Mouse (Mus musculus) left cerebral cortex, postnatal 25 days (tissue): ENCODE measurements around the gene Emx2. TPM values are rescaled to one million over a fixed set of nuclear protein-coding genes. Genes with fewer than 3 reads are reported as not detected.

ENCODE experiments used
- DNase-seq, 2 experiments: peaks; one replicate each; pipeline ENCODE4 v3.0.0; 2022; ENCODE audit warnings: low spot score in 2 of 2, mixed read lengths in 1 of 2
- intact Hi-C: fragments of 180-260 bp; cut with DNase I; formaldehyde crosslinking; loops from one replicate; pipeline ENCODE4 v1.15.1; 2025
- total RNA-seq, 2 experiments: library from RNA; stranded (reverse); gene quantifications; 2 replicates each; pipeline ENCODE4 v1.2.3; 2021

Emx2 gene
- total RNA-seq, 2 experiments from 2014 or later = 16.1 to 19.2 TPM

DNA sequence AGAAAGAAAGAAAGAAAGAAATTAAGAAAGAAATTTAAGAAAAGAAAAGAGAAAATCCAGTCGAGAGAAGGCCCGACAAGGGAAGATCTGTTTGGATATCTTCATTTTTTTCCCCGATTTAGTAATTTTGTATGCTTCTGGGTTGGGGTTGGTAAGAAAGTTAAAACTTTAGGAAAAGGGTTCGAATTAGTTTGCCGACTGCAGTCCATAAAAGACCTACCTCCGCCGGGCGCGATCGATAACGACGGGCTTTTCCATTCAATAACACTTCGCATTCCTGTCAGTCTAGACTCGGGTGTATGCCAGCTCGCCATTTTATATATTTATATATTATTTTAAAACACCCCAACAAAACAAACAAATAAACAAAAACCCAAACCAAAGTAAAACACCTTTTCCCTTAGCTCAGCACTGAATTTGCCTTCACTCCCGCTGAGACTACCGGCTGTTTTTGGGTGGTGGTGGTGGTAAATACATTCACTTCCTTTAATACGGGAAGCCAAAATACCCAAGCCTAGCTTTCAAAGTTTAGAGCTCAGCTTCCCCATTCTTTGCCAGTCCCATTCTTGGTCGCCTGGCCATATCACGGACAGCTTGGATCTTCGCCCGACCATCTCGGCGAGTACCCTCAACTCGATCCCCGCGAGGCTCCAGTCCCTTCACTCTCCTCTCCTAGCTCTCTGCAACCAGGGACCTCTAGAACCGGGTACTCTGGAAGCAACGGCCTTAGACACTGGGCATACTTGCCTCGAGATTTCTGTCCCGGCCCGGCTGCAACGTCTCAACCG, 2.4 kb downstream of the Emx2 start:
- intact Hi-C loops = loop anchor here (5.0 kb wide), 1 partner anchor 293 kb away; no protein-coding TSS in a partner anchor
- no peak for DNase-seq

DNA sequence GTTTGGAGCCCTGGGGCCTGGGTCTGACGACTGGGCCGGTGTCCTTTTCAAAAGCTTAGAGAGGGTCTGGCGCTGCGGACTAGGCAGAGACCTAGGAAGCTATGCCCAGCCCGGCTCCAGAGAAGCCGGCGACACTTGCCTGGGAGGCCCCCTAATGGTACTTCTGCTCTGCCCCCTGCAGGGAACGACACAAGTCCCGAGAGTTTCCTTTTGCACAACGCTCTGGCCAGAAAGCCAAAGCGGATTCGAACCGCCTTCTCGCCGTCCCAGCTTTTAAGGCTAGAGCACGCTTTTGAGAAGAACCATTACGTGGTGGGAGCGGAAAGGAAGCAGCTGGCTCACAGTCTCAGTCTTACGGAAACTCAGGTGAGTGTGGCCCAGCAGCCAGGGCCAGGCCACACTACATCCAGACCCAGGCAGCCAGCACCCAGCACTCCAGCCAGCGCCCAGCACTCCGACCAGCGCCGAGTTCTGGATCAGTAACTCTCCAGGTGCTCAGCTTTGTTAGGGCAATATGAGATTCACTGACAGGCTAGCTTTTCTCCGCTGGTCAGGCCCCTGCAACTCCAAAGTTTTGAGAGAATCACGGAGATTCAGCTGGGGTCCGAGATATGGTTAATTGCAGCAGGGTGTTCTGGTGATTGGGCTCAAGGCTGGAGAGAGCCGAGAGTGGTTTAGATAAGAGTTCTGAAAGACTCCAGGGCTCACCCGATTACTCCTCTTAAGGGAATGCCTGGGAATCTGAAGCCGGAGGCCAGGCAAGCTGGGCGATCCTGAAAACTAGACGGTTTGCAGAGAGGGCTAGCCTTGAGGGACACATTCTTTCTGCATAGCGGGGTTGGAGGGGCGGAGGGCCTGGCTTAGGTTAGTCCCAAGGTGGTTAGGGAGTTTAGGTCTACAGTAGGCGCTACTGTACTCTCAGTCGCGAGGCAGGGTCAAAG, 3.6 kb downstream of the Emx2 start:
- intact Hi-C loops = loop anchor here (5.0 kb wide), 1 partner anchor 294 kb away; no protein-coding TSS in a partner anchor
- no peak for DNase-seq

DNA sequence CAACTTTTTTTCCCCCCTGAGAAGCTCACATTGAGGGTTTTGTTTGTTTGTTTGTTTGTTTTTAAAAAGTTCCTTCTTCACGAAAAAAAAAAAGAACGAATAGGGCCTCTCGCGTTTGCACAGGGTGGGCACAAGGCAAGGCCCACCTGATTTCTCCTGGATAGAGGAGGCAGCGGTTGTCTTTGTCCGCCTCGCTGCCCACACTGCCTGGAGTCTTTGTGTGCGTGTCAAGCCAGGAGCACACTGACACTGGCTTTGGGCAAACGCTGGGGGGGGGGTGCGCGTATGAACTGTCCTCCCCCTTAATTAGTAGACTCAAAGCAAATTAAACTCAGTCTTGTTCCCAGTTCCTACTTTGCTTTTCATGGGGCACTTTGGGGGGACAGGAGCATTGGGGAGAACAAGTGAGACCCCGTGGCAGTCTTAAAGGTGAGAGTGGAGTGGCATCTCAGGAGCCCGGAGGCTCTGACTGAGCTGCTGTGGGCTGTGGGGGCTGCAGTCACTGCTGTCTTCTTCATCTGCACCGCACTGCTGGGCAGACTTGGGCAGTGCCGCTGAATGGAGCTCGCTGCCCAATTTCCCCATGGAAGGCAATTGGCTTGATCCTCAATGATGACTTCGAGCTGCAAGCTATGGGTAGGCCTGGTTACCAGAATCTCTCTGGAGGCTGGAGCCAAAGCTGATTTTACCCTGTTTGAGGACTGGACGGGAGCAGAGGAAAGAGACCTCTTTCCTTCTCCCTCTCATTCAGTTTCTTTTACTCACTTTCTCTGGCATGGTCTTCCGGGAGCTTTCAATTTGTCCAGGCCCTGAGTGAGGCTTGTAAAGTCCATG, 4.5 kb downstream of the Emx2 start:
- intact Hi-C loops = loop anchor here (5.0 kb wide), 1 partner anchor 295 kb away; no protein-coding TSS in a partner anchor
- DNase-seq = no peak

DNA sequence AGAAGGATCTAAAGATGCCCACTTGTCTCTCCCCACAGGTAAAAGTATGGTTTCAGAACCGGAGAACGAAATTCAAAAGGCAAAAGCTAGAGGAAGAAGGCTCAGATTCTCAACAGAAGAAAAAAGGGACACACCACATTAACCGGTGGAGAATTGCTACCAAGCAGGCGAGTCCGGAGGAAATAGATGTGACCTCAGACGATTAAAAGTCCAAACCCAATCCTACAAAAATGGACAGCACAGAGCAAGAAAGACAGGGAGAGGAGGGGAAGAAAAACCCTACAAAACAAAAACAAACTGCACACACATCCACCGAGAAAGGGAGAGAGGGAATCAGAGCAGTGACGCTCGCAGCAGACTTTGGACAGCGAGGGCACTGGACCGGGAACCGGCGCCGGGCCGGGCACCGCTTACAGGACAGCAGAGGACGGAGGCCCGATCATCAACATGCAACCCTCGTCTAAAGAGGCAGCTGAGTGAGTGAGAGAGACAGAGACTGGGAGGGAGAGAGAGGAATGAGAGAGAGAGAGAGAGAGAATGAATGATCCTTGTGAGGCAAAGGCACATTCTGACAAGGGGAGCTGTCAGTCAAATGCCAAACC, 5.8 kb downstream of the Emx2 start:
- no peak for DNase-seq
- intact Hi-C loops = loop anchor here (5.0 kb wide), 1 partner anchor 297 kb away; no protein-coding TSS in a partner anchor

DNA sequence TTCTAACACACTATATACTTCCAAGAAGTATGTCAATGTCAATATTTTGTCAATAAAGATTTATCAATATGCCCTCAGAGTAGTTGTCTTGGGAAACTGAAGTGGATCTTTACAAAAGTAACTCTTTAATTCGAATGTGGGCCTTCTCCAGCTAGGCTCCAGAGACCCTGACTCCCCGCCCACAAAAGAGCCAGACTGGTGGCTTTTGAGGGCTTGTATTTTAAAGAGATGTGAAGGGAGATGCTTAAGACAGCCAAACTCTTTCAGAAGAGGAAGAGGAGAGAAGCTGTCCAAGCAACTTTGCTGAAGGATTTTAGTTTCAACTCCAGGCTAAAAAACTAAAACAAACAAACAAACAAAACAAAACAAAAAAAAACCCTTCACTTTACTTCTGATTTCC, 7.1 kb downstream of the Emx2 start:
- intact Hi-C loops = no loop called here
- DNase-seq = no peak

DNA sequence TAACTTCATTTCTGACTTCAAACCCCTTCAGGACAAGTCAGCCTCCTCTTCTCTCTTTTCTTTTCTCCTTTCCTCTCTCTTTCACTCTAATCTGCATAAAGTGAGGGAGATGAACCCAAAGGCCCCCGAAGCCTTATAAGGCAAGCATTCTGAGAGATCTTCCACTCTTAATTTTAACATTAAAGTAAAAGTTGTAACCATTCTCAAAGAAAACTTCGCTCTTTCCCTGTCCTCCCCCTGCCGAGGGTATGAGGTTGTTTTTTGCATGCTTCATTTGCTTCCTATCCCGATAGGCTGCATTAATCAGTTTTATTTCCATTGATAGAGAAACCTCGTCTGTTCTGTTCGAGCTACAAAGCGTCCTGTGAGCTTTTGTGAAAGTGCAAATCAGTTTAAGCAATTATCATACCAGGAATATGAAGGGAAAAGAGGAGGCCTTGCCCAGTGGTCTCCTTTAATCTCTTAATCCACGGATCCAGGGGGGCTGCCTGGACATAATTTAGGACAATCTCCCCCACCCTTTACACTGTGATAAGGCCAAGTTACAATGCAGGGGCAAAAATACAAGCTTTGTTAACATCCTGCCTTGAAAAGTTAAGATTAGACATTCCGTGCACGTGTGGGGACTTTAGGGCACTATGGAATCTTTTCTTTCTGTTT, 7.7 kb downstream of the Emx2 start:
- intact Hi-C loops = no loop called here
- DNase-seq = no peak

DNA sequence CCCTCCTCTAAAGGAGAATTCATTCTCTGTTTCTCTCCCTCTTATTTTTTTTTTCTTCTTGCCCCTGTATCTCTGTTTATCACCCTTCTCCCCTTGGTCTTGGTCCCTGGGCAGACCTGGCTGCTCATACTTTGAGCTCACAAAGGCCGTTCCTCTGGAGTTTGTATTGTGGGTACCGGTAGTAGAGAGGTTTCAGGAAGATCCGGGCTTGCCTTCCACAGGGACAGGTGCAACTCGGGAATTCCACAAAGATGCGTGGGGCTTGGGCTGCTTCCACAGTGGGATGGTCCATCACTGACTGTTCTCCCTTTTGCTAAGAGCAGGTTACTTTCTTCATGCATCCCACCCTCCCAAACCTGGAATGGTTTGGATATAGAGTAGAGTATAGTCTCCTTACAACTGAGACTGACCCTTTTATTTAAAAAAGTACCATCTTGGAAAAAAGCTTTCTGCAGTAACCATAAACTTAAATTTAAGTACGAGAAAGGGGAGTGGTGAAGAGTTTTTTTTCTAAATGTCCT, 8.3 kb downstream of the Emx2 start:
- intact Hi-C loops = no loop called here
- DNase-seq = no peak

DNA sequence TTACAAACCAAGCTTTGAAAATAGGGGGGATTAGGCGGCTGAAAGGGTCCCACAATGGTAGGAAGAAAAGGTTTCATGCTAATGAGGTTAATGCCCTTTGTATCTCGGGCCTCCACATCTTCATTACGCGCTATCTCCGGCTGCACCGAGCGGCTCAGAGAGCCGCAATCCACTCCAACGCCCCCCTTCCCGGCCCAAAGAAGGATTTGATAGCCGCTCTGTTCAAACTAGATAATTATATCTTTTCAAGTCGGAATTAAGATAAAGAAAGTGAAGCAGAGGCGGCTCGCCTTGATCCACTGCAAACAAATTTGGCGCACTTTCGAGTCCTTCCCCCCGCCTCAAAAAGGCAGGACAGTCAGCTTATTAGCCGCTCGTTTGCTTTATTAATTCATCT, 8.8 kb downstream of the Emx2 start:
- intact Hi-C loops = no loop called here
- DNase-seq = no peak

DNA sequence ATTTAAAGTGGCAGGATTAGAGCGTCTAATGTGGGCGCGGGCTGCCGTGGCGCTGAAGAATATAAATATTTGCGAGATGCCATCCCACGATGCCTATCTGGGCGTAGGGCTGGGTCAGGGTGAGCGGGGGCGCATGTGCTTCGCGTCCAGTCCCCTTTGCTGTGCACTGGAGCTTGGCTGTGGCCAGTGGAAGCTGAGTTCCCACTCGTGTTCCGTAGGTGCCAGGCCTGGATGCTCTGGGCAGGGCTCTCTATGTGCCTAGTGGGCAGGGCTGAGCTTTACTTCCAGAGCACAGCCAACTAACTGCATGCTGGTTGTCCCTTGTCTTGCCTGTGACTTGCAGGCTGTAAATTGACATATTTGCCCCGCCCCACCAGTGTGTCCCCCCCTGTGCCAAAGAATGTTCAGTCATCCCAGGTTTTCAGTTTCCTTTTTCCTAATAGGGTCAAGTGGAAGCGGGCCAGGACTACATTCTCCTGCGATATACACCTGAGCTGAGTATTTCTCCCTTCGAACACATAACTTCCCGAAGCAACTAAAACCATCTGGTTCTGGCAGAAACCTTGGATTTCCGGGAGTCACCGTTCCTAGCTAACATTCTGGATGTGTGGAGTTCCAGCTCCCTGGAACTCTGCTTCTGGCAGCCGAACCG, 9.4 kb downstream of the Emx2 start:
- intact Hi-C loops = no loop called here
- no peak for DNase-seq

DNA sequence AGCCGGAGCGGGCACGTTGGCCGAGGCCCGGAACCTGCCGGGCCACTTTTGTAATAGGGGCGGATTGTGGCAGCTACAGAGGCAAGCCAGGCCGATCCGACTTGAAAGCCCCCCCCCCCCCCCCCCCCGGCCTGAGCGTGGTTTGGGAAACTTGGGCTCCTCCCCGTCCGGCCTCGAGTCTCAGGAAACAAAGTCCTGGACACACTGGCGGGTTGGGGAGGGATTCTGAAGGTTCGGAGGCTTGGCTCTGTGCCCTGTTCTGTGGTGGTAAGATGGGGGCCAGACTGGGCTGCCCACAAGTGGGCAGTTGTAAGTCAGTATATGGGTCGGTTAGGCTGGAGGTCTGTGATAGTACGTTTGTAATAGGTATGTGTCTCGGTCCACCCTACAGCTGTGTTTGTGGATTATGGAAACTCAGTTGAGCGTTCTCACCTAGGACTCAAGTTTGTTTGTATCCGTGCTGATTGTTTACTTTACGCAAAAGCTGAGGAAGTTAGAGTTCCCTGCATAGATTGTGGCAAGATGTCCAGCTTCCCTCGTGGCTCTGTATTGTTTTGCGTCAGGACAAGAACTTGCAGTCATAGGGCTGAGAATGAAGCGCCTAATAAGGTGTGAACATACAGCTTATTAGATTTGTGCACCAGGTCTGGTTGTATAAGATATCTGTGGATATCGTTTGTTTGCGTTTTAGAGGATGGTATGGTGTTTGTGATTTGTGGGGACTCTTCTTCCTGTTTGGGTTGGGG, 10.1 kb downstream of the Emx2 start:
- no peak for DNase-seq
- intact Hi-C loops = no loop called here

DNA sequence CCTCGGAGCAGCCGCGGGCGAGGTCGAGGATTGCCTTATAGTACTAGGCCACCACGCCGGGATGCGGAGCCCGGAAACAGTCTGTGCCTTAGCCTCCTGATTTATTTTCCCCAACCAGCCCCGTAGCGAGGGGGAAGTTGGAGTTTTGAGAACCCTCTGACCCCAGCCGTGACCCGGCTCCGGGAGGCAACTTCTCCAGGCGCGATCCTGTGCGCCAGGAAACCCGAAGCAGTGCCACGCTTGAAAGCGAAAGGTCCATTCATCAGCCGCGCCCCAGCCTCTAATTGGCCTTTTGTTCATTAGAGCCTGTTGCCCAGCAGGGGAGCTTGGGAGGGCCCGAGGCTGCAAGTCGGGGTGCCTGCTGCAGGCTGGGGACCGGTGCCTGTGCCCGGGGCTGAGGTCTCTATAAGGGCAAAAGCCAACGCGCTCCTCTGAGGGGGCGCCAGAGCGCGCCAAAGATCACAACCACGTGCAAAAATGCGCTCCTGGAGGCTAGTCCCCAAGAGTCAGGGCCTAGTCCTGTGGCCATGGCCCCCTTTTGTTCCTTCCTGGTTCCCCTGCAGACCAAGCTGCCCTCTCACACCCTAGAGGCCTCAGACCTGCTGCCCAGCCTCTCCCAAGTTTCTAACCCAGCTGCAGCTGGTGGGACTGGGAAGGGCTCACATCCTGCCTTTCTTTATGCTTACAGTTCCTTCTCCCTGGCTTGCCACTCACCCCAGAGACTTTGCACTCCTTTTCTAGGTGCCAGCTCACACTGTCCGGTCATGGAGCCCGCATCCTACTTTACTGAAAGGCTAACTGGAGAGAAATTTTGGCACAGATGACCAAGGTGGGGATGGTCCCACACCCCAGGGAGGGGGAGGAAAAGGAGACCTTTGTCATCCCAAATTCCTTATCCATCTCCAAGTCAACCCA, 11.1 kb downstream of the Emx2 start:
- intact Hi-C loops = no loop called here

DNA sequence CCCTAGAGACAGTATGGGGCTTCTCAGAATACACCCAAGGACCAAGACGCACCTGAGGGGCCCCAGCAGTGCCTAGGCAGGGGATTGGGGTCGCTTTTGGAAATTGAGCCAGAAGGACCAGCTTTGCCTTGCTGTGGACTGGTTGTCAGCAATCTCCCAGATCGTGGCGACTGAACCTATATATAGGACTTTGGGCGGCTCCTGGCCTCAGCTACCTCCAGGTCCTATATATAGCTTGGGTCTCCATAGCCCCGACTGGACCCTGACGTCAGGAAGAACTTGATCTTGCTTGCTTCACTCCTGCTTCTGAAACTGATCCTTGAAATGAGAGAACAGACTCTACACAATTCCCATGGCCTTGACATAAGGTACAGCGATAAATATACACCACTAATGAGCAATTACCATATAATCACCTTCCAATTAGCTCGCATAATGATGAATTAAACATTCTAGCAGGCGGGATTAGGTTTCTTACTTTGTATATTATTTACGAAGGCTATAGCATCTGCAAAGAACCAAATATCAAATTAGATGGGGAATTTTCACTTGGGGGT, 12.0 kb downstream of the Emx2 start:
- intact Hi-C loops = no loop called here
- no peak for DNase-seq

More for the DNA sequence above, 11.1 kb downstream of the Emx2 start:
- no peak for DNase-seq

DNA sequence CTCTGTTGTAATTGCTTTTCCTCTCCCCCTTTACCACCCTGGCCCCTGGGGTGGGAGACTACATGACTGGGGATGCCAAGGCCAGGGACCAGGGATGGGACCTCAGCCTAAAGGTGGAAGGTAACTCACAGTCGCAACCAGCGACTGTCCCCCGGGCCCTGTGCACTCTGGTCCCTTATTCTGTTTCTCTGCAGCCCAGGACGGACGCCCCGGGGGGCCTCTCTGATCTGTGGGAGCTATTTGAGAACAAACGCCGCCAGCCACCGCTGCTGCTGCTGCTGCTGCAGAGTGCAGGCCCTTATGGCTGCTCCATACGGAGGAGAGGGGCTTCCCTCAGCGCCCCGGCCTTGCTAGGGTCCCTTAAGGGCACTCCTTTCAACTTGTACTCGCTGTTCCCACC, 12.7 kb downstream of the Emx2 start:
- intact Hi-C loops = no loop called here

DNA sequence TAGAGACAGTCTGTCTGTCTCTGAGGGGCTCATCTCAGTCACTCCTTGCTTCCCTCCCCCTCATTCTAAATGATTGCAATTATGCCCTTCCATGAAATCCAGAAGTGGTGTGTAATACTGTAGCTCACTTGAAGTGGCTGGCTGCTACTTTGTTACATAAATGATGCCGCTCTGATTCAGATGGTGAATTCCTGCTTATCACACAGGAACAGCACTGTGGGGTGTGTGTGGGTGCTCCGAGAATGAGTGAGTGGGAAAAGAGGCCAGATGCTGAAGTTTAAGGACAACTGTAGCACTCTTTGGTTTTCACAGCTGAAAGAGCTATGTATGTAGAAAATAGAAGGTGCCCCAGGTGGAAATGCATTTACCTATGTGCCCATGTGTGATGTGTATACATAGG, 14.7 kb downstream of the Emx2 start:
- peak in 1 of 2 experiments; percentile 76 for DNase-seq
- intact Hi-C loops = no loop called here

More for the DNA sequence above, 12.7 kb downstream of the Emx2 start:
- DNase-seq = no peak

DNA sequence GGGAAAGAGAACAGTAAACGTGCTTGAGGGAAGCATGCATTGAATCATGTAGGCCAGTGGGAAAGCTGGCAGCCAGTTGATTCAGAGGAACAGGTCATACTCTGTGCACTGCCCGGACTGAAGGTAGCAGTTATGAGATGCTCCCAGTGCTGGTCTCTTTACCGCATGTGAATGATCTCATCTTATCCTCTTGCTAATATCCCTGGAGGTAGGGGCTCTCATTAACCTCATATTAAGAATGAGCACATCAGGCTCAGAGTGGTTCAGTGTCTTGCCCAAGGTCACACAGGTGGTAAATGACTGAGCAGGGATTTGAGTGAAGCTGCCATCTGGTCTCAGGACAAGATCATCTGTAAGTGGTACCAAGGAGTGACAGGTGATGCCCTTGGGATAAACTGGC, 21.7 kb downstream of the Emx2 start:
- intact Hi-C loops = no loop called here
- no peak for DNase-seq

DNA sequence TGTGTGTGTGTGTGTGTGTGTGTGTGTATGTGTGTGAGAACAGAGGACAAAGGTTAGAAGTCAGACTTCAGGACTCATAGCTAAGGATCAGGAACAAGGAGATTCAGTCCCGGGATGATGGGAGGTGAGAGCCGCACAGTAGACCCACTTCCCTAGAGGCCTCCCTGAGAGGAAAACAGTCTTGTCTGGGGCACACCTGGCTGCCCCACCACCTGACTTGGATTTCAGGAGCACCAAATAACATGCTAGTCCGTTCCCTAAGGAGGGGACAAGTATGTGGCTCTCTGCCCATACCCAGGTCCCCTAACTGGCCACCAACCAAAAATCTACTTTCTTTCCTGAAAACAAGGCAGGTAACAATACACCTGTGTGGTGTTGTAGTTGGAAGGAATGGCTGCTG, 22.4 kb downstream of the Emx2 start:
- DNase-seq = no peak
- intact Hi-C loops = no loop called here
